Mouse (Mus musculus) Muller cell, postnatal 12 days (primary cell): ENCODE results near the gene Tpgs1.

Experiments used
- DNase-seq: peaks from one replicate; pipeline ENCODE4 v3.0.0-alpha.2; 2015; ENCODE audit errors: inconsistent ontology term

Tpgs1 gene

GRCm38 (mm10) chr10:79712499-79713126 is 43.4 kb downstream of the Tpgs1 start:
- DNase-seq: no peak

- no peak for DNase-seq
These were observed 44.0 kb downstream of the Tpgs1 start for GRCm38 (mm10) chr10:79713163-79713562.

GRCm38 (mm10) chr10:79714996-79715395 is 45.8 kb downstream of the Tpgs1 start:
- peak; percentile 76 for DNase-seq

- DNase-seq: no peak
These were observed 47.3 kb downstream of the Tpgs1 start, which contains the start of gene Hcn2 for GRCm38 (mm10) chr10:79716254-79716987. Gene Hcn2 (plus strand): TSS chr10:79716634.

- DNase-seq: no peak
These were observed 47.8 kb downstream of the Tpgs1 start for GRCm38 (mm10) chr10:79716988-79717355.

GRCm38 (mm10) chr10:79717640-79718357 is 48.6 kb downstream of the Tpgs1 start:
- DNase-seq: peak; percentile 75

GRCm38 (mm10) chr10:79721089-79721488 is 51.9 kb downstream of the Tpgs1 start:
- no peak for DNase-seq

GRCm38 (mm10) chr10:79723047-79723446 is 53.9 kb downstream of the Tpgs1 start:
- no peak for DNase-seq

- no peak for DNase-seq
These were observed 54.5 kb downstream of the Tpgs1 start for GRCm38 (mm10) chr10:79723692-79724091.
